Mouse (Mus musculus): Measurements from ENCODE around the gene D130052B06Rik. TPM values are rescaled to one million over a fixed set of nuclear protein-coding genes. Genes with fewer than 3 reads are reported as not detected.

D130052B06Rik gene
- not detected for polyA plus RNA-seq (2015; fragmentation: Illumina TruSeq; extraction: RNeasy Lipid Tissue Mini Kit (QIAGEN cat#74804); ENCODE audit: insufficient read depth, low read depth, low replicate concordance)

DNA sequence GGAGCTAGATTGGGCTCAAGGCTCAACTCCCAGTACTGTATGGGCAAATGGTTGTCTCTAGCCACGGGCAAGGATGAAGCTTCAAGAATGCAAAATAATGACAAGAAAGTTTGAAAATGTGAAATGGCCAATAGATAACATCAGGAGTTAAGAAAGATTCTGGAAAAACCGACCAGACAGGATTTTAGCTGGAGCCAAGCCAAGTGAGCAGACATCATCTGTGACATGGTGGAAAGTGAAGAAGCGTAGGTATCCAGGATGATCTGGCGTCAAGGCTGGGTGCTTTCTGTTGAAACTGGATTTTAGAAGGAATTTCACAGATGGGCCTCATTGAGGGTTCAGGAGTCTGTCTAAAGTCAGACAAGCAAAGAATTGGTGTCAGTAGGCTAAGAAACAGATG, at the start of gene D130052B06Rik:
D130052B06Rik (plus strand) TSS at position 317 of the 400 bp plus-strand sequence.

GRCm38 (mm10) chr11:33578859-33579258, 20.2 kb upstream of the D130052B06Rik start, which contains the start of gene Gabrp:
Gene Gabrp (minus strand): TSS chr11:33578959.

Other genes with a start within 250 kb of the D130052B06Rik start
- gene Ranbp17, start 85.6 kb upstream of the D130052B06Rik start, polyA plus RNA-seq (2015; fragmentation: Illumina TruSeq; extraction: RNeasy Lipid Tissue Mini Kit (QIAGEN cat#74804); ENCODE audit: insufficient read depth, low read depth, low replicate concordance): not detected
- 0.31 TPM for gene Gabrp, start 20.3 kb upstream of the D130052B06Rik start, polyA plus RNA-seq (2015; fragmentation: Illumina TruSeq; extraction: RNeasy Lipid Tissue Mini Kit (QIAGEN cat#74804); ENCODE audit: insufficient read depth, low read depth, low replicate concordance)